Mouse (Mus musculus) spleen, adult 2 months (tissue): ENCODE results near the gene Nell1.

ENCODE experiments used
- CTCF ChIP-seq: fragments of 200-500 bp; IDR thresholded peaks from 2 replicates; pipeline ENCODE4 v1.5.1; 2011; ENCODE audit warnings: mild to moderate bottlenecking, inconsistent platforms; ENCODE audit not compliant: insufficient read depth, insufficient read length, insufficient replicate concordance; ENCODE audit errors: extremely low read depth
- POLR2A ChIP-seq: fragments of 200-500 bp; IDR thresholded peaks from 2 replicates; pipeline ENCODE4 v1.6.1; 2011; ENCODE audit warnings: low read depth, low read length, inconsistent platforms

- TF ChIP-seq CTCF (no peak), POLR2A (no peak)
Measured at GRCm38 (mm10) chr7:49957142-49957541, 17.5 kb upstream of the Nell1 start.
